Mouse (Mus musculus) olfactory bulb, adult 2 months (tissue): ENCODE measurements around the gene Rnf43.

Source experiments
- CTCF ChIP-seq: fragments of 200-500 bp; IDR thresholded peaks from 2 replicates; pipeline ENCODE4 v1.5.1; 2012; ENCODE audit warnings: low read depth, mild to moderate bottlenecking, low read length, moderate library complexity; ENCODE audit not compliant: insufficient read depth
- POLR2A ChIP-seq: fragments of 200-500 bp; IDR thresholded peaks from 2 replicates; pipeline ENCODE4 v1.6.1; 2012; ENCODE audit warnings: mild to moderate bottlenecking, low read depth, low read length, moderate library complexity; ENCODE audit not compliant: insufficient read depth

- TF ChIP-seq POLR2A (no peak), CTCF (no peak)
Measured at GRCm38 (mm10) chr11:87701108-87701507, 38.6 kb downstream of the Rnf43 start.
